Mouse (Mus musculus): ENCODE results near the gene Chd2.

DNA sequence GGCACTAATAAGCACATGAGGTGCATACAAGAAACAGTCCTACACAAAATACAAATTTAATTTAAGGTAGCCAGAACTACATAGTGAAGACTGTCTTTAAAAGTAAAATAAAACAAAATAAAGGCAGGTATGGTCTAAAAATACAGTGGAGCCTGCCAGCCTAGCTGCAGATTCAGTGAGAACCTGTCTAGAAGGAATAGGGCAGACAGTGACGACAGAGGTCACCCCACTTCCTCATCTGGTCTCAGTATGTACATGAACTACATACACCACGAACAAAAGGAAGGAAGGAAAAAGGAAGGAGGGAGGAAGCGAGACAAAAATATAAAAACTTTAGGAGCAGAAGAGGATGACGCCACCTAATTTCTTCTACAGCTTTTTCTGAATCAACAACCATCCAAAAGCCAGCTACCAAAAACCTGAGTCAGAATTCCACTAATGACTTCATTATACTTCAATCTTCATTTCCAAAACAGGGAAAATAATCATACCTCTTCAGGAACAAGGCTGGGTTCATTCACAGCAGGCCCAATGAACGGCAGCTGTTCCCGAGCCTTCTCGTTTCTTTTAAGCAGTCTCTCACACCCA lies 10.0 kb downstream of the Chd2 start:
- TF ChIP-seq POLR2A (IDR thresholded peaks at IDR 0.05; ENCODE audit: low read depth, low read length) = no peak
- TF ChIP-seq CTCF (IDR thresholded peaks at IDR 0.05; ENCODE audit: extremely low read depth, insufficient read depth, insufficient read length, insufficient replicate concordance) = no peak
